7 mouse cellular contexts compared by ENCODE assay signal in the genomic region with DNA sequence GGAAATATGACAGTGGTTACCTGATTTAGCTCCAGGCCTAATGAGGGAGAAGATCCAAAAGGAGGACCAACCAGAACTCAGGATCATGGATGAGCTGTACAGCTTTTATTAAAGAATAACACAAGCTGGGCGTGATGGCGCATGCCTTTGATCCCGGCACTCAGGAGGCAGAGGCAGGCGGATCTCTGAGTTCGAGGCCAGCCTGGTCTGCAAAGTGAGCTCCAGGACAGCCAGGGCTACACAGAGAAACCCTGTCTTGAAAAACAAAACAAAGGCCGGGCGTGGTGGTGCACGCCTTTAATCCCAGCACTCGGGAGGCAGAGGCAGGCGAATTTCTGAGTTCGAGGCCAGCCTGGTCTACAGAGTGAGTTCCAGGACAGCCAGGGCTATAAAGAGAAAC. TPM values are rescaled to one million over a fixed set of nuclear protein-coding genes. Genes with fewer than 3 reads are reported as not detected.
DNase-seq lines count a peak whose midpoint lies in the region; ATAC-seq and TF ChIP-seq lines count a peak whose summit lies in the region.
"Not testable (repeated sequence)": the region's sequence is repeated elsewhere in the genome, so short reads cannot be mapped to it uniquely, and the experiment has no call there.

Gene Atg14 (minus strand): TSS at position 101 of the 400 bp plus-strand sequence.

- not testable (repeated sequence) for H3K36me3 ChIP-seq in heart, embryonic 14.5 days (ENCODE audit: control insufficient read depth, insufficient read depth, low read length); limb, embryonic 13.5 days; midbrain, embryonic 14.5 days (ENCODE audit: control insufficient read depth, insufficient read depth, low read length)

- WGBS in heart, embryonic 14.5 days, result 83% methylated on average over 11 of the region's 11 CpGs
- 91% methylated on average over 11 of the region's 11 CpGs for WGBS in limb, embryonic 13.5 days
- 95% methylated on average over 11 of the region's 11 CpGs for WGBS in midbrain, embryonic 14.5 days

- not testable (repeated sequence) for H3K4me2 ChIP-seq in heart, embryonic 14.5 days (ENCODE audit: low read length); limb, embryonic 13.5 days (replicated peaks); midbrain, embryonic 14.5 days (ENCODE audit: low read length)

- not testable (repeated sequence) for TF ChIP-seq POLR2A in embryonic fibroblast, embryonic 13.5 days (IDR thresholded peaks at IDR 0.05; ENCODE audit: low read depth, low read length)

- H3K4me3 ChIP-seq in embryonic fibroblast, embryonic 13.5 days (ENCODE audit: insufficient read depth, low read length); heart, embryonic 14.5 days (ENCODE audit: control insufficient read depth in 1 of 2, insufficient read depth in 1 of 2, low read depth in 1 of 2, low read length in 2 of 2); limb, embryonic 13.5 days; midbrain, embryonic 14.5 days (replicated peaks; ENCODE audit: low read depth, low read length): not testable (repeated sequence)

- TF ChIP-seq CTCF in embryonic fibroblast, embryonic 13.5 days (IDR thresholded peaks at IDR 0.05; ENCODE audit: borderline replicate concordance, insufficient read depth, low read length), result not testable (repeated sequence)

- ATAC-seq in heart, embryonic 14.5 days (ENCODE audit: insufficient number of reproducible peaks, insufficient read depth, low FRiP score, low read depth); inflammation-experienced regulatory T-cells, adult 6 months; limb, embryonic 13.5 days (ENCODE audit: low FRiP score, low read depth); midbrain, embryonic 14.5 days (ENCODE audit: low FRiP score, low TSS enrichment): not testable (repeated sequence)

- not testable (repeated sequence) for DNase-seq in adrenal gland, postnatal 25 days; layer of hippocampus, postnatal 25 days (ENCODE audit: extremely low spot score in 1 of 2, low spot score in 1 of 2); midbrain, embryonic 14.5 days

- H3K4me1 ChIP-seq in embryonic fibroblast, embryonic 13.5 days (ENCODE audit: control insufficient read depth, insufficient read depth, low read length); heart, embryonic 14.5 days (ENCODE audit: control insufficient read depth in 2 of 2, insufficient read depth in 2 of 2, low read length in 2 of 2); limb, embryonic 13.5 days; midbrain, embryonic 14.5 days (ENCODE audit: control insufficient read depth, insufficient read depth, low read length): not testable (repeated sequence)

- H3K9ac ChIP-seq in heart, embryonic 14.5 days (ENCODE audit: low read length); limb, embryonic 13.5 days; midbrain, embryonic 14.5 days (replicated peaks; ENCODE audit: low read length): not testable (repeated sequence)

- not testable (repeated sequence) for H3K9me3 ChIP-seq in heart, embryonic 14.5 days (ENCODE audit: control insufficient read depth, low read length); limb, embryonic 13.5 days; midbrain, embryonic 14.5 days (ENCODE audit: control insufficient read depth, low read length)

- H3K27ac ChIP-seq in embryonic fibroblast, embryonic 13.5 days (ENCODE audit: insufficient read depth, low read length); heart, embryonic 14.5 days (replicated peaks in 1 of 2; ENCODE audit: control insufficient read depth in 1 of 2, insufficient read depth in 1 of 2, low read depth in 2 of 2, low read length in 2 of 2); limb, embryonic 13.5 days; midbrain, embryonic 14.5 days (replicated peaks; ENCODE audit: low read depth, low read length): not testable (repeated sequence)

- H3K27me3 ChIP-seq in heart, embryonic 14.5 days (ENCODE audit: control insufficient read depth, insufficient read depth, low read length); limb, embryonic 13.5 days; midbrain, embryonic 14.5 days (ENCODE audit: control insufficient read depth, insufficient read depth, low read length): not testable (repeated sequence)

RNA-seq across cellular contexts. Expression of gene Atg14, which starts in this region (rescaled TPM):
- 13.9 and 17.4 TPM in 2 replicates for total RNA-seq in adrenal gland, postnatal 25 days (2021)
- 7.4 and 10.4 TPM in 2 replicates for polyA plus RNA-seq in embryonic fibroblast, embryonic 13.5 days (2011; ENCODE audit: insufficient read length, low read depth, missing spikeins)
- 10.7 and 12.0 TPM in 2 replicates for polyA plus RNA-seq in heart, embryonic 14.5 days (2014; fragmentation: Nextera tagmentation; extraction: Ambion mirVana)
- 10 to 100 TPM in 2 of 3 experiments, 1 to 10 TPM in 1; 8.2 to 18.1 (median 14.5) TPM for polyA plus RNA-seq in inflammation-experienced regulatory T-cells, adult 6 months (2017; shearing (Covaris generic))
- total RNA-seq in layer of hippocampus, postnatal 25 days (2021), result 10 to 100 TPM; 16.6 to 17.9 TPM
- polyA plus RNA-seq in limb, embryonic 13.5 days (2015; fragmentation: Nextera tagmentation; extraction: Ambion mirVana), result 17.6 and 19.4 TPM in 2 replicates
- polyA plus RNA-seq in midbrain, embryonic 14.5 days (2014; fragmentation: Nextera tagmentation; extraction: Ambion mirVana), result 16.6 and 19.8 TPM in 2 replicates
